Mouse (Mus musculus) retina, postnatal 1 day (tissue): Measurements from ENCODE around the gene Efnb2.

Source experiments
- DNase-seq: peaks from one replicate; pipeline ENCODE4 v3.0.0-alpha.2; 2012

The Efnb2 gene

GRCm38 (mm10) chr8:8661103-8661758 is at the start of gene Efnb2:
TSS of gene Efnb2 (minus strand) at chr8:8661242.
- peak; percentile 96 for DNase-seq

GRCm38 (mm10) chr8:8704813-8705212 is 43.8 kb upstream of the Efnb2 start:
- no peak for DNase-seq

GRCm38 (mm10) chr8:8703668-8704067 is 42.6 kb upstream of the Efnb2 start:
- no peak for DNase-seq

- no peak for DNase-seq
Observed at GRCm38 (mm10) chr8:8700821-8701220, 39.8 kb upstream of the Efnb2 start.

- no peak for DNase-seq
Observed at GRCm38 (mm10) chr8:8700229-8700628, 39.2 kb upstream of the Efnb2 start.

- DNase-seq = peak; percentile 95
Observed at GRCm38 (mm10) chr8:8690146-8691092, 29.4 kb upstream of the Efnb2 start, which contains the start of gene Arglu1. TSS of gene Arglu1 (minus strand) at chr8:8690521.

- DNase-seq = peak; percentile 82
Observed at GRCm38 (mm10) chr8:8689454-8690145, 28.6 kb upstream of the Efnb2 start.

- no peak for DNase-seq
Observed at GRCm38 (mm10) chr8:8688823-8689453, 27.9 kb upstream of the Efnb2 start.

GRCm38 (mm10) chr8:8685517-8685916 is 24.5 kb upstream of the Efnb2 start:
- DNase-seq = no peak

- no peak for DNase-seq
Observed at GRCm38 (mm10) chr8:8682697-8683096, 21.7 kb upstream of the Efnb2 start.

- no peak for DNase-seq
Observed at GRCm38 (mm10) chr8:8678236-8678635, 17.2 kb upstream of the Efnb2 start.

- DNase-seq = no peak
Observed at GRCm38 (mm10) chr8:8674864-8675263, 13.8 kb upstream of the Efnb2 start.

- peak; percentile 93 for DNase-seq
Observed at GRCm38 (mm10) chr8:8661759-8662138, 707 bp upstream of the Efnb2 start.

- DNase-seq = no peak
Observed at GRCm38 (mm10) chr8:8660307-8661098, 539 bp downstream of the Efnb2 start.

- DNase-seq = peak; percentile 61
Observed at GRCm38 (mm10) chr8:8659503-8660306, 1.3 kb downstream of the Efnb2 start.

- DNase-seq = peak; percentile 91
Observed at GRCm38 (mm10) chr8:8658426-8659224, 2.4 kb downstream of the Efnb2 start.

- peak; percentile 60 for DNase-seq
Observed at GRCm38 (mm10) chr8:8657692-8658355, 3.2 kb downstream of the Efnb2 start.

GRCm38 (mm10) chr8:8656578-8657441 is 4.2 kb downstream of the Efnb2 start:
- peak; percentile 38 for DNase-seq
